Mouse (Mus musculus) right cerebral cortex, adult 2 months (tissue): ENCODE results near the gene Hras.

ENCODE experiments used
- DNase-seq, 2 experiments: peaks; one replicate each; pipeline ENCODE4 v3.0.0; 2021 to 2022; ENCODE audit warnings: low spot score in 2 of 2

Hras gene

GRCm38 (mm10) chr7:141193948-141194347 is at the start of gene Hras, which contains the start of gene Lrrc56:
Hras (minus strand) TSS chr7:141194005.
Lrrc56 (plus strand) TSS chr7:141194157.
- DNase-seq, result peak; percentile 97 to 98

GRCm38 (mm10) chr7:141231551-141231950 is 37.7 kb upstream of the Hras start:
- no peak for DNase-seq

GRCm38 (mm10) chr7:141231111-141231510 is 37.3 kb upstream of the Hras start:
- no peak for DNase-seq

- no peak for DNase-seq
Measured at GRCm38 (mm10) chr7:141230570-141230969, 36.8 kb upstream of the Hras start.

- no peak for DNase-seq
Measured at GRCm38 (mm10) chr7:141229702-141230101, 35.9 kb upstream of the Hras start.

GRCm38 (mm10) chr7:141228279-141229067 is 34.7 kb upstream of the Hras start, which contains the start of gene Phrf1:
Phrf1 (plus strand) TSS chr7:141228784.
- DNase-seq, result peak; percentile 90 to 95

- no peak for DNase-seq
Measured at GRCm38 (mm10) chr7:141227796-141228195, 34.0 kb upstream of the Hras start.

GRCm38 (mm10) chr7:141226535-141226934 is 32.7 kb upstream of the Hras start:
- no peak for DNase-seq

- DNase-seq, result no peak
Measured at GRCm38 (mm10) chr7:141222696-141223215, 29.0 kb upstream of the Hras start.

- DNase-seq, result no peak
Measured at GRCm38 (mm10) chr7:141222126-141222467, 28.3 kb upstream of the Hras start.

GRCm38 (mm10) chr7:141221249-141222125 is 27.7 kb upstream of the Hras start:
- peak; percentile 84 to 90 for DNase-seq

- no peak for DNase-seq
Measured at GRCm38 (mm10) chr7:141220377-141220776, 26.6 kb upstream of the Hras start.

- DNase-seq, result no peak
Measured at GRCm38 (mm10) chr7:141219558-141220099, 25.8 kb upstream of the Hras start.

- DNase-seq, result no peak
Measured at GRCm38 (mm10) chr7:141218557-141219133, 24.8 kb upstream of the Hras start.

GRCm38 (mm10) chr7:141218141-141218540 is 24.3 kb upstream of the Hras start:
- DNase-seq, result no peak

- DNase-seq, result no peak
Measured at GRCm38 (mm10) chr7:141217343-141218013, 23.7 kb upstream of the Hras start.

GRCm38 (mm10) chr7:141216894-141217293 is 23.1 kb upstream of the Hras start:
- no peak for DNase-seq

- no peak for DNase-seq
Measured at GRCm38 (mm10) chr7:141215880-141216733, 22.3 kb upstream of the Hras start.

- peak; percentile 71 to 74 for DNase-seq
Measured at GRCm38 (mm10) chr7:141215101-141215879, 21.5 kb upstream of the Hras start, which contains the start of gene Rassf7. Rassf7 (plus strand) TSS chr7:141215860.
